Comparison of ENCODE assay signal across 11 mouse cellular contexts in genomic region chr3:60169606-60170005, GRCm38 (mm10).
A peak's percentile ranks its signal among the peaks of the same experiment; 100 is the strongest.
DNase-seq lines count a peak whose midpoint lies in the region; ATAC-seq lines count a peak whose summit lies in the region.
"Had no signal": no experiment of that assay in that cellular context is flagged by ENCODE, and none has a peak within 500 bp of the region (broad histone marks: within the 10 kb centered on the region; RNA-seq: fewer than 3 reads in every experiment).

No protein-coding gene starts in this region.

- no peaks in the 10 kb centered on the region for H3K36me3 ChIP-seq in intestine, embryonic 16.5 days (ENCODE audit: control insufficient read depth, insufficient read depth, low read length)
- H3K36me3 ChIP-seq: hindbrain, embryonic 15.5 days had no signal

- no peak overlapping the region for H3K4me3 ChIP-seq in intestine, embryonic 16.5 days (ENCODE audit: low read length)
- H3K4me3 ChIP-seq: hindbrain, embryonic 15.5 days had no signal

- no peak overlapping the region for H3K4me2 ChIP-seq in intestine, embryonic 16.5 days (ENCODE audit: low read depth, low read length)
- H3K4me2 ChIP-seq: hindbrain, embryonic 15.5 days had no signal

- peak; percentile 89 for ATAC-seq in intestine, embryonic 16.5 days

- no peaks in the 10 kb centered on the region for H3K9me3 ChIP-seq in intestine, embryonic 16.5 days (ENCODE audit: control insufficient read depth, low read length)
- H3K9me3 ChIP-seq: hindbrain, embryonic 15.5 days had no signal

- no peaks in the 10 kb centered on the region for H3K27me3 ChIP-seq in intestine, embryonic 16.5 days (replicated peaks; ENCODE audit: control insufficient read depth, insufficient read depth, low read length)
- H3K27me3 ChIP-seq: hindbrain, embryonic 15.5 days had no signal

- intact Hi-C loops in heart, postnatal 10 days (cut with DNase I), result no loop called here

- H3K27ac ChIP-seq in intestine, embryonic 16.5 days (ENCODE audit: low read length), result peak overlapping the region; percentile 3; the same call in 1 of the 2 replicates
- H3K27ac ChIP-seq: hindbrain, embryonic 15.5 days had no signal

- no peak overlapping the region for H3K9ac ChIP-seq in intestine, embryonic 16.5 days (ENCODE audit: low read depth, low read length)
- H3K9ac ChIP-seq: hindbrain, embryonic 15.5 days had no signal

- DNase-seq in heart, postnatal 10 days, result peak; percentile 7 to 17
- no peak for DNase-seq in heart, adult 8-10 months (ENCODE audit: low spot score)
- peak; percentile 23 to 54 for DNase-seq in adrenal gland, postnatal 36 days
- peak; percentile 11 for DNase-seq in mesoderm, embryonic 11.5 days (ENCODE audit: low read depth, low spot score)
- DNase-seq in frontal cortex, postnatal 10 days (ENCODE audit: low spot score in 2 of 2), result no peak
- DNase-seq in thymus, postnatal 25 days, result no peak
- no peak for DNase-seq in thymus, postnatal 36 days
- DNase-seq: right cerebral cortex, adult 18-20 months; thymus, postnatal 4 days had no signal

- H3K4me1 ChIP-seq in intestine, embryonic 16.5 days (ENCODE audit: control insufficient read depth, insufficient read depth, low read length), result no peaks in the 10 kb centered on the region
- H3K4me1 ChIP-seq: hindbrain, embryonic 15.5 days had no signal

Comparison
In these comparisons a context has a peak if more than half of its experiments do, and no peak if none do; other contexts are left out.
1. DNase-seq: peak in heart, postnatal 10 days (2 of 2), adrenal gland, postnatal 36 days (2 of 2) and mesoderm, embryonic 11.5 days (single experiment); none in heart, adult 8-10 months (single experiment), frontal cortex, postnatal 10 days (0 of 2), thymus, postnatal 25 days (single experiment) and thymus, postnatal 36 days (0 of 2).